Mouse (Mus musculus) midbrain, embryonic 16.5 days (tissue): ENCODE results near the gene Gm20388. TPM values are rescaled to one million over a fixed set of nuclear protein-coding genes. Genes with fewer than 3 reads are reported as not detected.
A peak's percentile ranks its signal among the peaks of the same experiment; 100 is the strongest.

Source experiments
- ATAC-seq: fragments of 200-750 bp; cut with Nextera tagmentation; 2 replicates; pipeline ENCODE4 v1.8.0; 2017; ENCODE audit warnings: moderate TSS enrichment
- H3K27ac ChIP-seq: fragments of 300-500 bp; sonication (generic); 2 replicates; pipeline ENCODE4 v1.5.1; 2014; ENCODE audit warnings: mild to moderate bottlenecking, low read length, mixed read lengths
- H3K27me3 ChIP-seq: fragments of 300-500 bp; sonication (generic); 2 replicates; pipeline ENCODE4 v1.6.1; 2014; ENCODE audit warnings: low read depth, low read length, mixed read lengths; ENCODE audit not compliant: control insufficient read depth, insufficient read depth
- H3K36me3 ChIP-seq: fragments of 300-500 bp; sonication (generic); 2 replicates; pipeline ENCODE4 v1.6.1; 2014; ENCODE audit warnings: mild to moderate bottlenecking, low read length, moderate library complexity, mixed read lengths; ENCODE audit not compliant: control insufficient read depth, insufficient read depth
- H3K4me1 ChIP-seq: fragments of 300-500 bp; sonication (generic); 2 replicates; pipeline ENCODE4 v1.6.1; 2014; ENCODE audit warnings: mild to moderate bottlenecking, low read length, mixed read lengths; ENCODE audit not compliant: control insufficient read depth, insufficient read depth
- H3K4me2 ChIP-seq: fragments of 300-500 bp; sonication (generic); 2 replicates; pipeline ENCODE4 v1.6.1; 2014; ENCODE audit warnings: mild to moderate bottlenecking, low read length, mixed read lengths
- H3K4me3 ChIP-seq: fragments of 300-500 bp; sonication (generic); 2 replicates; pipeline ENCODE4 v1.5.1; 2014; ENCODE audit warnings: low read depth, mild to moderate bottlenecking, low read length, moderate library complexity, mixed read lengths
- H3K9ac ChIP-seq: fragments of 300-500 bp; sonication (generic); 2 replicates; pipeline ENCODE4 v1.6.1; 2014; ENCODE audit warnings: low read depth, low read length, mixed read lengths
- H3K9me3 ChIP-seq: fragments of 300-500 bp; sonication (generic); replicated peaks from 2 replicates; pipeline ENCODE4 v1.6.1; 2014; ENCODE audit warnings: mild to moderate bottlenecking, low read length, mixed read lengths; ENCODE audit not compliant: control insufficient read depth, poor library complexity, severe bottlenecking
- WGBS: fragments of 180-500 bp; shearing (Covaris S2); extraction: QIAGEN DNeasy Blood & Tissue Kit; methylation state at CpG from one replicate; pipeline ENCODE4 v1.1.7; 2014; 5-methylcytosine and 5-hydroxymethylcytosine counted together
- polyA plus RNA-seq: library from polyadenylated mRNA; unstranded; fragments of >200 nt; fragmentation: Nextera tagmentation; extraction: Ambion mirVana; gene quantifications from 2 replicates; pipeline ENCODE4 v1.2.1, GENCODE M21; 2015

Gene Gm20388
- polyA plus RNA-seq, 1 experiment from 2014 or later = 7.5 TPM

GRCm38 (mm10) chr8:122593240-122593639, 2682.6 kb downstream of the Gm20388 start:
- 80% methylated on average over 12 of the region's 12 CpGs for WGBS
- no peaks in the 10 kb centered on the region for H3K27me3 ChIP-seq
- no peak for ATAC-seq
- H3K36me3 ChIP-seq = no peaks in the 10 kb centered on the region
- H3K9me3 ChIP-seq = no peaks in the 10 kb centered on the region
- H3K4me1 ChIP-seq = 0 out of 2 replicates have a peak, but pooled peaks cover 4% of the 10 kb centered on the region
- H3K9ac ChIP-seq = no peak overlapping the region
- H3K27ac ChIP-seq = no peak overlapping the region
- H3K4me2 ChIP-seq = no peak overlapping the region
- H3K4me3 ChIP-seq = no peak overlapping the region

GRCm38 (mm10) chr8:122593783-122594507, 2683.3 kb downstream of the Gm20388 start:
- ATAC-seq = no peak; the same call in 1 of the 2 replicates
- Histone ChIP-seq H3K4me1 (0 out of 2 replicates have a peak, but pooled peaks cover 4% of the 10 kb centered on the region), H3K9me3 (no peaks in the 10 kb centered on the region), H3K4me3 (no peak overlapping the region), H3K36me3 (no peaks in the 10 kb centered on the region; the same call in 1 of the 2 replicates), H3K4me2 (no peak overlapping the region), H3K27me3 (no peaks in the 10 kb centered on the region), H3K9ac (0 out of 2 replicates have a peak overlapping the region, but pooled peaks have one; percentile 14), H3K27ac (0 out of 2 replicates have a peak overlapping the region, but pooled peaks have one; percentile 32)
- WGBS = 75% methylated on average over 19 of the region's 19 CpGs

- ATAC-seq = no peak
- Histone ChIP-seq H3K9me3 (no peaks in the 10 kb centered on the region), H3K4me1 (0 out of 2 replicates have a peak, but pooled peaks cover 4% of the 10 kb centered on the region), H3K27ac (no peak overlapping the region), H3K36me3 (no peaks in the 10 kb centered on the region; the same call in 1 of the 2 replicates), H3K4me2 (no peak overlapping the region), H3K9ac (no peak overlapping the region), H3K4me3 (no peak overlapping the region), H3K27me3 (no peaks in the 10 kb centered on the region)
- 56% methylated on average over 4 of the region's 4 CpGs for WGBS
Measured at GRCm38 (mm10) chr8:122596031-122596430, 2685.4 kb downstream of the Gm20388 start.

GRCm38 (mm10) chr8:122600666-122601065, 2690.0 kb downstream of the Gm20388 start:
- no peaks in the 10 kb centered on the region for H3K27me3 ChIP-seq
- WGBS = 87% methylated on average over 9 of the region's 9 CpGs
- no peak overlapping the region for H3K4me2 ChIP-seq
- H3K27ac ChIP-seq = no peak overlapping the region
- no peak overlapping the region for H3K4me3 ChIP-seq
- ATAC-seq = no peak
- no peaks in the 10 kb centered on the region for H3K9me3 ChIP-seq
- no peaks in the 10 kb centered on the region for H3K4me1 ChIP-seq
- H3K9ac ChIP-seq = no peak overlapping the region
- no peaks in the 10 kb centered on the region; the same call in 1 of the 2 replicates for H3K36me3 ChIP-seq

- ATAC-seq = no peak
- no peak overlapping the region for H3K4me3 ChIP-seq
- H3K4me1 ChIP-seq = no peaks in the 10 kb centered on the region
- no peak overlapping the region for H3K4me2 ChIP-seq
- no peaks in the 10 kb centered on the region for H3K36me3 ChIP-seq
- WGBS = 80% methylated on average over 1 of the region's 1 CpGs
- H3K27ac ChIP-seq = no peak overlapping the region
- H3K27me3 ChIP-seq = no peaks in the 10 kb centered on the region
- H3K9ac ChIP-seq = no peak overlapping the region
- no peaks in the 10 kb centered on the region for H3K9me3 ChIP-seq
Measured at GRCm38 (mm10) chr8:122604640-122605039, 2694.0 kb downstream of the Gm20388 start.

GRCm38 (mm10) chr8:122605367-122605766, 2694.7 kb downstream of the Gm20388 start:
- WGBS = 87% methylated on average over 4 of the region's 4 CpGs
- H3K9me3 ChIP-seq = no peaks in the 10 kb centered on the region

GRCm38 (mm10) chr8:122606810-122607209, 2696.2 kb downstream of the Gm20388 start:
- H3K4me1 ChIP-seq = peaks cover 6% of the 10 kb centered on the region
- no peaks in the 10 kb centered on the region for H3K27me3 ChIP-seq
- H3K9me3 ChIP-seq = no peaks in the 10 kb centered on the region
- H3K9ac ChIP-seq = no peak overlapping the region
- 84% methylated on average over 11 of the region's 12 CpGs for WGBS
- H3K4me2 ChIP-seq = no peak overlapping the region
- H3K36me3 ChIP-seq = no peaks in the 10 kb centered on the region
- ATAC-seq = no peak
- H3K4me3 ChIP-seq = no peak overlapping the region
- no peak overlapping the region for H3K27ac ChIP-seq

More at GRCm38 (mm10) chr8:122605367-122605766, 2694.7 kb downstream of the Gm20388 start:
- Histone ChIP-seq H3K4me1 (peaks cover under 1% of the 10 kb centered on the region; the same call in 1 of the 2 replicates), H3K4me2 (no peak overlapping the region), H3K27ac (no peak overlapping the region), H3K36me3 (no peaks in the 10 kb centered on the region), H3K9ac (no peak overlapping the region), H3K4me3 (no peak overlapping the region), H3K27me3 (no peaks in the 10 kb centered on the region)
- ATAC-seq = no peak

- no peak for ATAC-seq
- H3K36me3 ChIP-seq = no peaks in the 10 kb centered on the region
- H3K27me3 ChIP-seq = no peaks in the 10 kb centered on the region
- H3K9ac ChIP-seq = no peak overlapping the region
- H3K4me2 ChIP-seq = peak overlapping the region; percentile 89
- peaks cover 16% of the 10 kb centered on the region for H3K4me1 ChIP-seq
- peak overlapping the region; percentile 74; the same call in 1 of the 2 replicates for H3K4me3 ChIP-seq
- WGBS = 50% methylated on average over 4 of the region's 4 CpGs
- H3K9me3 ChIP-seq = no peaks in the 10 kb centered on the region
- H3K27ac ChIP-seq = no peak overlapping the region
Measured at GRCm38 (mm10) chr8:122610209-122610608, 2699.6 kb downstream of the Gm20388 start.

- H3K4me1 ChIP-seq = peaks cover 16% of the 10 kb centered on the region
- whole genome bisulfite sequencing = under 1% methylated on average over 20 of the region's 20 CpGs
- H3K27me3 ChIP-seq = no peaks in the 10 kb centered on the region
- H3K4me2 ChIP-seq = peak overlapping the region; percentile 89
- no peaks in the 10 kb centered on the region for H3K36me3 ChIP-seq
- no peaks in the 10 kb centered on the region for H3K9me3 ChIP-seq
- peak; percentile 12; the same call in 1 of the 2 replicates for ATAC-seq
- H3K9ac ChIP-seq = peak overlapping the region; percentile 85
- peak overlapping the region; percentile 78 for H3K27ac ChIP-seq
- H3K4me3 ChIP-seq = peak overlapping the region; percentile 74
Measured at GRCm38 (mm10) chr8:122610612-122611277, 2700.1 kb downstream of the Gm20388 start.
